8 mouse cellular contexts compared by ENCODE assay signal in the genomic region with DNA sequence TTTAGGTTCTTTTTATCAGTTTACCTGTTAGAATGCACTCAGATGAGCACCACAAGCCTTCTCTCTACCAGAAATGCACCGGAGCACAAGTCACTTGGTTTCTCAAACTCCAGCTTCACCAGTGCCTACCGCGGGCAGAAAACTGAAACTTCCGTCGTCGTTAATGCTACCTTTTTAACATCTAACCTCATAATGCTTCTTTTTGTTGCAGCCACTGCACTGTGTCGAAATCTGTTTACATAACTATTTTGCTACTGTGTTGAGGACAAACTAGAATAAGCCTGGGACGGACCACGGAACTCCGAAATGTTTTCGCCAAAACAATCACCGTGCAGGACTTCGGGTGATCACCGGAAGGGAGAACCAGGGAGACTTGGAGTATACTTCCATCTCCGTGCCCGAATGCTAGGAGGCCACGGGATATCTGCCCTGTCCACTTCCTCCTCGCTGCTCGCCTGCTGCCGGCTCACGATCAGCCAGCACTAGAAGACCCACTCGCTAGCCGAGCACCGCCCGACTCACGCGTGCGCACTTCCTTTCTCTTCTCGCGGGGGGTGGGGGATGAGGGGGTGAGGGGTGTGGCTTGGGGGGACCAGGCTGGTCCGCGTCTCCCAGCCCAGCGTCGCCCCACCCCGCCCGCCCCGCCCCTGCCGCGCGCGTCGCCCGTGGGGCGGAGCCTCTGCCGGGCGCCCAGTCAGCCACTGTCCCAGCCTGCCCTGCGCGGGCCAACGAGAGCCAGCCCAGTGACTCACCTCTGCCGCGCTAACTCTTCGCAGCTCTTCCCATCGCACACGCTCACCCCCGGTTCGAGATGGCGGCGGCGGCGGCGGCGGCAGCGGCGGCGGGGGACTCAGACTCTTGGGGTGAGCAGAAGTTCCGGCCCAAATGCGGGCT. TPM values are rescaled to one million over a fixed set of nuclear protein-coding genes. Genes with fewer than 3 reads are reported as not detected.
DNase-seq lines count a peak whose midpoint lies in the region; ATAC-seq and TF ChIP-seq lines count a peak whose summit lies in the region.

A gene (plus strand): TSS at position 685 of the 894 bp plus-strand sequence.

- H3K27me3 ChIP-seq in C2C12 (ENCODE audit: control insufficient read depth, insufficient read depth, insufficient read length) = no peaks in the 10 kb centered on the region
- H3K27me3 ChIP-seq in erythroblast, embryonic 14.5 days (ENCODE audit: control insufficient read depth) = no peaks in the 10 kb centered on the region
- H3K27me3 ChIP-seq in heart, embryonic 12.5 days (replicated peaks) = no peaks in the 10 kb centered on the region
- no peaks in the 10 kb centered on the region for H3K27me3 ChIP-seq in kidney, postnatal 0 days (ENCODE audit: insufficient read depth, low read length)
- H3K27me3 ChIP-seq in liver, embryonic 11.5 days (replicated peaks; ENCODE audit: control insufficient read depth, insufficient read depth, low read length) = no peaks in the 10 kb centered on the region
- no peaks in the 10 kb centered on the region for H3K27me3 ChIP-seq in stomach, embryonic 14.5 days (ENCODE audit: control insufficient read depth, insufficient read depth, low read length)

- under 1% methylated on average over 60 of the region's 67 CpGs for WGBS in heart, embryonic 12.5 days
- WGBS in kidney, postnatal 0 days = under 1% methylated on average over 52 of the region's 67 CpGs
- under 1% methylated on average over 60 of the region's 67 CpGs for whole genome bisulfite sequencing in liver, embryonic 11.5 days
- WGBS in stomach, embryonic 14.5 days = under 1% methylated on average over 55 of the region's 67 CpGs

- H3K36me3 ChIP-seq in C2C12 (ENCODE audit: control insufficient read depth, insufficient read depth) = peaks cover 20% of the 10 kb centered on the region
- peaks cover 27% of the 10 kb centered on the region for H3K36me3 ChIP-seq in erythroblast, embryonic 14.5 days (ENCODE audit: control insufficient read depth)
- H3K36me3 ChIP-seq in heart, embryonic 12.5 days = 0 out of 2 replicates have a peak, but pooled peaks cover under 1% of the 10 kb centered on the region
- H3K36me3 ChIP-seq in kidney, postnatal 0 days (ENCODE audit: insufficient read depth, low read length) = no peaks in the 10 kb centered on the region
- peaks cover 7% of the 10 kb centered on the region; the same call in 1 of the 2 replicates for H3K36me3 ChIP-seq in liver, embryonic 11.5 days (ENCODE audit: control insufficient read depth, insufficient read depth, low read length)
- peaks cover 8% of the 10 kb centered on the region; the same call in 1 of the 2 replicates for H3K36me3 ChIP-seq in stomach, embryonic 14.5 days (ENCODE audit: control insufficient read depth, insufficient read depth, low read length)

- H3K79me3 ChIP-seq in C2C12 (ENCODE audit: low read depth) = peaks cover 40% of the 10 kb centered on the region

- H3K9ac ChIP-seq in heart, embryonic 12.5 days = peak within 1 kb of the TSS; percentile 97
- peak within 1 kb of the TSS; percentile 93 for H3K9ac ChIP-seq in kidney, postnatal 0 days (ENCODE audit: low read depth, low read length)
- peak within 1 kb of the TSS; percentile 91 for H3K9ac ChIP-seq in liver, embryonic 11.5 days (ENCODE audit: low read depth, low read length)
- peak within 1 kb of the TSS; percentile 84 for H3K9ac ChIP-seq in stomach, embryonic 14.5 days (replicated peaks; ENCODE audit: low read depth, low read length)

- H3K9me3 ChIP-seq in erythroblast, embryonic 14.5 days (ENCODE audit: control insufficient read depth, low read length) = no peaks in the 10 kb centered on the region
- H3K9me3 ChIP-seq in heart, embryonic 12.5 days (replicated peaks) = no peaks in the 10 kb centered on the region
- H3K9me3 ChIP-seq in kidney, postnatal 0 days (replicated peaks; ENCODE audit: low read length) = no peaks in the 10 kb centered on the region
- no peaks in the 10 kb centered on the region for H3K9me3 ChIP-seq in liver, embryonic 11.5 days (ENCODE audit: control insufficient read depth, low read length)
- no peaks in the 10 kb centered on the region for H3K9me3 ChIP-seq in stomach, embryonic 14.5 days (ENCODE audit: control insufficient read depth, low read depth, low read length)

- H3K4me2 ChIP-seq in heart, embryonic 12.5 days = peak within 1 kb of the TSS; percentile 79
- peak within 1 kb of the TSS; percentile 79 for H3K4me2 ChIP-seq in kidney, postnatal 0 days (ENCODE audit: low read length)
- peak within 1 kb of the TSS; percentile 74 for H3K4me2 ChIP-seq in liver, embryonic 11.5 days
- H3K4me2 ChIP-seq in stomach, embryonic 14.5 days (replicated peaks; ENCODE audit: low read depth, low read length) = peak within 1 kb of the TSS; percentile 70

- H3K79me2 ChIP-seq in C2C12 (ENCODE audit: control insufficient read depth, insufficient read depth) = peaks cover 40% of the 10 kb centered on the region

- H3K4me1 ChIP-seq in erythroblast, embryonic 14.5 days (ENCODE audit: control insufficient read depth) = peaks cover 32% of the 10 kb centered on the region
- no peaks in the 10 kb centered on the region; the same call in 1 of the 2 replicates for H3K4me1 ChIP-seq in heart, embryonic 12.5 days (replicated peaks)
- H3K4me1 ChIP-seq in kidney, postnatal 0 days (replicated peaks; ENCODE audit: insufficient read depth, low read length) = no peaks in the 10 kb centered on the region
- peaks cover 10% of the 10 kb centered on the region for H3K4me1 ChIP-seq in liver, embryonic 11.5 days (replicated peaks; ENCODE audit: control insufficient read depth, insufficient read depth, low read length)
- 0 out of 2 replicates have a peak, but pooled peaks cover 5% of the 10 kb centered on the region for H3K4me1 ChIP-seq in stomach, embryonic 14.5 days (ENCODE audit: control insufficient read depth, insufficient read depth, low read length)

- TF ChIP-seq POLR2A in brain, embryonic 14.5 days (IDR thresholded peaks at IDR 0.05; ENCODE audit: borderline replicate concordance, extremely low read depth, insufficient read depth, insufficient read length, poor library complexity, severe bottlenecking) = peak; percentile 77; the same call in 1 of the 2 replicates

- H3ac ChIP-seq in C2C12 (ENCODE audit: control insufficient read depth, insufficient read length, low read depth) = peak within 1 kb of the TSS; percentile 99

- ATAC-seq in heart, embryonic 12.5 days (ENCODE audit: insufficient number of reproducible peaks, low FRiP score) = peak; percentile 100
- ATAC-seq in kidney, postnatal 0 days (replicated peaks; ENCODE audit: low FRiP score, low read depth) = peak; percentile 100
- peak; percentile 98 for ATAC-seq in liver, embryonic 11.5 days (replicated peaks; ENCODE audit: low FRiP score)
- peak; percentile 99 for ATAC-seq in stomach, embryonic 14.5 days (ENCODE audit: insufficient number of reproducible peaks, insufficient read depth, low FRiP score, low read depth)

- H3K4me3 ChIP-seq in C2C12 (ENCODE audit: insufficient read depth, poor library complexity, severe bottlenecking) = peak within 1 kb of the TSS; percentile 91
- peak within 1 kb of the TSS; percentile 99 for H3K4me3 ChIP-seq in erythroblast, embryonic 14.5 days (replicated peaks)
- H3K4me3 ChIP-seq in heart, embryonic 12.5 days = peak within 1 kb of the TSS; percentile 99
- H3K4me3 ChIP-seq in kidney, postnatal 0 days (replicated peaks; ENCODE audit: low read depth, low read length) = peak within 1 kb of the TSS; percentile 86
- peak within 1 kb of the TSS; percentile 82 for H3K4me3 ChIP-seq in liver, embryonic 11.5 days (ENCODE audit: low read depth, low read length)
- H3K4me3 ChIP-seq in stomach, embryonic 14.5 days (ENCODE audit: low read depth, low read length) = peak within 1 kb of the TSS; percentile 80

- peak; percentile 97 for DNase-seq in brain, embryonic 14.5 days (ENCODE audit: low read depth)
- DNase-seq in kidney, postnatal 0 days (ENCODE audit: low spot score) = peak; percentile 96
- DNase-seq in liver, embryonic 11.5 days (ENCODE audit: low spot score) = peak; percentile 89
- peak; percentile 93 for DNase-seq in naive thymus-derived CD4-positive, alpha-beta T cell, adult 2 months (ENCODE audit: low read depth)

- no peak for TF ChIP-seq CTCF in C2C12 (IDR thresholded peaks at IDR 0.05; ENCODE audit: control insufficient read depth, insufficient read depth, insufficient read length)
- TF ChIP-seq CTCF in brain, embryonic 14.5 days (IDR thresholded peaks at IDR 0.05; ENCODE audit: borderline replicate concordance, extremely low read depth, insufficient read depth, insufficient read length) = no peak
- no peak for TF ChIP-seq CTCF in kidney, postnatal 0 days (IDR thresholded peaks at IDR 0.05; ENCODE audit: low read depth)

- H3K27ac ChIP-seq in heart, embryonic 12.5 days (ENCODE audit: poor library complexity, severe bottlenecking) = peak within 1 kb of the TSS; percentile 93
- peak within 1 kb of the TSS; percentile 92 for H3K27ac ChIP-seq in kidney, postnatal 0 days
- peak within 1 kb of the TSS; percentile 74 for H3K27ac ChIP-seq in liver, embryonic 11.5 days (ENCODE audit: low read depth, low read length)
- peak within 1 kb of the TSS; percentile 86 for H3K27ac ChIP-seq in stomach, embryonic 14.5 days (ENCODE audit: low read length)

TF ChIP-seq in C2C12, 6 proteins besides CTCF, POLR2A, EP300 and RAD21:
- TF ChIP-seq FOSL1 (IDR thresholded peaks at IDR 0.05; ENCODE audit: insufficient read depth, low read length, poor library complexity, severe bottlenecking) (no peak), USF1 (IDR thresholded peaks at IDR 0.05; ENCODE audit: low read depth) (no peak), MYOG (IDR thresholded peaks at IDR 0.05; ENCODE audit: control insufficient read depth, extremely low read depth, insufficient read length) (no peak), MAX (IDR thresholded peaks at IDR 0.05) (no peak), MYOD1 (IDR thresholded peaks at IDR 0.05; ENCODE audit: control insufficient read depth, insufficient read length, low read depth) (no peak), CEBPB (IDR thresholded peaks at IDR 0.05; ENCODE audit: low read depth) (no peak)

RNA-seq across cellular contexts. Expression of the gene that starts here (rescaled TPM):
- 5.6 TPM for polyA plus RNA-seq in C2C12 (2012; fragmentation: generic; extraction: Trizol)
- polyA plus RNA-seq in brain, embryonic 14.5 days (2012; rRNA removed) = 12.8 and 15.8 TPM in 2 replicates
- polyA plus RNA-seq in erythroblast, embryonic 14.5 days (2012) = 23.2 and 31.3 TPM in 2 replicates
- polyA plus RNA-seq in heart, embryonic 12.5 days (2016; fragmentation: Nextera tagmentation; extraction: Ambion mirVana) = 14.2 and 15.7 TPM in 2 replicates
- polyA plus RNA-seq in kidney, postnatal 0 days (2015; fragmentation: Nextera tagmentation; extraction: Ambion mirVana) = 11.1 and 11.8 TPM in 2 replicates
- 17.9 and 18.3 TPM in 2 replicates for polyA plus RNA-seq in liver, embryonic 11.5 days (2014; fragmentation: Nextera tagmentation; extraction: Ambion mirVana)
- polyA plus RNA-seq in stomach, embryonic 14.5 days (2014; fragmentation: Nextera tagmentation; extraction: Ambion mirVana) = 11.5 and 12.8 TPM in 2 replicates

Comparison
In these comparisons a context has a peak if more than half of its experiments do, and no peak if none do; other contexts are left out.
1. Peak in every context shown above with its lines: DNase-seq, ATAC-seq, H3K4me3 ChIP-seq and H3K27ac ChIP-seq.